Comparison of ENCODE assay signal across 8 mouse cellular contexts in genomic region chr17:88441432-88442174, GRCm38 (mm10). TPM values are rescaled to one million over a fixed set of nuclear protein-coding genes. Genes with fewer than 3 reads are reported as not detected.
DNase-seq lines count a peak whose midpoint lies in the region; ATAC-seq and TF ChIP-seq lines count a peak whose summit lies in the region.

No protein-coding gene starts in this region.

- peak overlapping the region; percentile 99 for H3K9ac ChIP-seq in ES-Bruce4 (ENCODE audit: low read depth, poor library complexity, severe bottlenecking)
- peak overlapping the region; percentile 82 for H3K9ac ChIP-seq in forebrain, embryonic 13.5 days

- no peaks in the 10 kb centered on the region for H3K27me3 ChIP-seq in ES-Bruce4 (ENCODE audit: control insufficient read depth, insufficient read depth, low read length, poor library complexity, severe bottlenecking)
- peaks cover 7% of the 10 kb centered on the region; the same call in 1 of the 2 replicates for H3K27me3 ChIP-seq in forebrain, embryonic 13.5 days
- H3K27me3 ChIP-seq in thymus, adult 2 months (ENCODE audit: control insufficient read depth, insufficient read depth, low read length), result no peaks in the 10 kb centered on the region

- intact Hi-C loops in heart, postnatal 14 days (cut with DNase I), result loop anchor here (2.0 to 10.0 kb wide), 5 partner anchors 71 to 377 kb away; partner anchors contain the start of gene Fbxo11

- no peaks in the 10 kb centered on the region for H3K4me1 ChIP-seq in ES-Bruce4 (ENCODE audit: control insufficient read depth, insufficient read depth, low read length)
- peaks cover 8% of the 10 kb centered on the region; the same call in 1 of the 2 replicates for H3K4me1 ChIP-seq in forebrain, embryonic 13.5 days
- H3K4me1 ChIP-seq in lung, adult 2 months (ENCODE audit: control insufficient read depth, insufficient read depth, low read length), result no peaks in the 10 kb centered on the region; the same call in none of the 2 replicates
- peaks cover 6% of the 10 kb centered on the region for H3K4me1 ChIP-seq in thymus, adult 2 months (replicated peaks; ENCODE audit: control insufficient read depth, insufficient read depth, low read length)

- no peak for TF ChIP-seq CTCF in ES-Bruce4 (IDR thresholded peaks at IDR 0.05; ENCODE audit: low read depth, low read length)
- no peak for TF ChIP-seq CTCF in lung, adult 2 months (IDR thresholded peaks at IDR 0.05; ENCODE audit: insufficient read depth, low read length)
- 0 out of 2 replicates have a peak, but pooled peaks have one; percentile 17 for TF ChIP-seq CTCF in thymus, adult 2 months (IDR thresholded peaks at IDR 0.05; ENCODE audit: borderline replicate concordance, control insufficient read depth, extremely low read depth, insufficient read depth, low read length, poor library complexity)

- under 1% methylated on average over 44 of the region's 48 CpGs for WGBS in forebrain, embryonic 13.5 days
- under 1% methylated on average over 48 of the region's 48 CpGs for WGBS in large intestine, adult 2 months
- under 1% methylated on average over 48 of the region's 48 CpGs for WGBS in lung, adult 2 months
- under 1% methylated on average over 48 of the region's 48 CpGs for WGBS in thymus, adult 2 months

- H3K36me3 ChIP-seq in ES-Bruce4 (ENCODE audit: control insufficient read depth, insufficient read depth, low read length, poor library complexity, severe bottlenecking), result no peaks in the 10 kb centered on the region
- no peaks in the 10 kb centered on the region for H3K36me3 ChIP-seq in forebrain, embryonic 13.5 days (ENCODE audit: poor library complexity, severe bottlenecking)
- no peaks in the 10 kb centered on the region for H3K36me3 ChIP-seq in thymus, adult 2 months (ENCODE audit: control insufficient read depth, insufficient read depth, low read length)

- H3K27ac ChIP-seq in ES-Bruce4 (ENCODE audit: insufficient read depth, low read length), result no peak overlapping the region
- peak overlapping the region; percentile 94 for H3K27ac ChIP-seq in forebrain, embryonic 13.5 days
- H3K27ac ChIP-seq in thymus, adult 2 months (ENCODE audit: control insufficient read depth, insufficient read depth, low read length), result peak overlapping the region; percentile 55

- peak; percentile 57 for DNase-seq in c-Kit-positive CD71-positive TER-119-positive erythroid progenitor cells, embryonic 14.5 days (ENCODE audit: low spot score)
- DNase-seq in heart, postnatal 14 days, result peak; percentile 60 to 65
- peak; percentile 81 for DNase-seq in large intestine, adult 2 months (ENCODE audit: low read depth, low spot score)
- DNase-seq in lung, adult 2 months, result peak; percentile 76
- DNase-seq in ovary, adult 18-20 months (ENCODE audit: low spot score), result peak; percentile 45
- peak; percentile 72 for DNase-seq in thymus, adult 2 months

- no peak for TF ChIP-seq EP300 in ES-Bruce4 (IDR thresholded peaks at IDR 0.05; ENCODE audit: insufficient read depth, low read depth, low read length)

- H3K4me2 ChIP-seq in forebrain, embryonic 13.5 days, result peak overlapping the region; percentile 80

- no peaks in the 10 kb centered on the region for H3K9me3 ChIP-seq in ES-Bruce4 (replicated peaks; ENCODE audit: control insufficient read depth, insufficient read depth, low read length, poor library complexity, severe bottlenecking)
- no peaks in the 10 kb centered on the region for H3K9me3 ChIP-seq in forebrain, embryonic 13.5 days (replicated peaks)

- H3K4me3 ChIP-seq in ES-Bruce4 (ENCODE audit: low read depth, low read length), result peak overlapping the region; percentile 76
- peak overlapping the region; percentile 63 for H3K4me3 ChIP-seq in forebrain, embryonic 13.5 days
- peak overlapping the region; percentile 61 for H3K4me3 ChIP-seq in lung, adult 2 months (replicated peaks; ENCODE audit: extremely low read depth, low read depth, low read length)
- peak overlapping the region; percentile 85 for H3K4me3 ChIP-seq in thymus, adult 2 months (ENCODE audit: control insufficient read depth, insufficient read depth, low read length)

- TF ChIP-seq POLR2A in ES-Bruce4 (IDR thresholded peaks at IDR 0.05; ENCODE audit: insufficient read depth, low read length), result no peak
- peak; percentile 28; the same call in 1 of the 2 replicates for TF ChIP-seq POLR2A in lung, adult 2 months (IDR thresholded peaks at IDR 0.05; ENCODE audit: borderline replicate concordance, extremely low read depth, low read depth, low read length)
- no peak for TF ChIP-seq POLR2A in thymus, adult 2 months (IDR thresholded peaks at IDR 0.05; ENCODE audit: control insufficient read depth, extremely low read depth, insufficient read depth, low read length, poor library complexity)

- ATAC-seq in forebrain, embryonic 13.5 days, result peak; percentile 46

RNA-seq across cellular contexts. Expression of gene Foxn2, which starts 1.1 kb away (rescaled TPM):
- 35.4 and 40.9 TPM in 2 replicates for polyA plus RNA-seq in ES-Bruce4 (2011; ENCODE audit: insufficient read depth, insufficient read length, low read depth, missing spikeins)
- polyA plus RNA-seq in forebrain, embryonic 13.5 days (2015; fragmentation: Nextera tagmentation; extraction: Ambion mirVana), result 11.2 and 11.5 TPM in 2 replicates
- total RNA-seq in heart, postnatal 14 days (2021), result 10 to 100 TPM; 11.9 to 13.5 TPM
- polyA plus RNA-seq in large intestine, adult 2 months (2012; rRNA removed), result 2.7 and 5.1 TPM in 2 replicates
- 7.0 and 7.5 TPM in 2 replicates for polyA plus RNA-seq in lung, adult 2 months (2012; rRNA removed)
- polyA plus RNA-seq in thymus, adult 2 months (2012; rRNA removed), result 11.0 and 12.1 TPM in 2 replicates
